Mouse (Mus musculus) limb, embryonic 10.5 days (tissue): ENCODE measurements around the gene Uqcrh. TPM values are rescaled to one million over a fixed set of nuclear protein-coding genes. Genes with fewer than 3 reads are reported as not detected.

Source experiments
- DNase-seq: peaks from one replicate; pipeline ENCODE4 v3.0.0-alpha.2; 2017; ENCODE audit warnings: low spot score
- H3K27ac ChIP-seq: fragments of 300-500 bp; sonication (generic); 2 replicates; pipeline ENCODE4 v1.5.1; 2016; ENCODE audit warnings: mild to moderate bottlenecking
- H3K27me3 ChIP-seq: fragments of 300-500 bp; sonication (generic); 2 replicates; pipeline ENCODE4 v1.6.1; 2016; ENCODE audit warnings: low read depth, mild to moderate bottlenecking; ENCODE audit not compliant: poor library complexity, severe bottlenecking
- H3K36me3 ChIP-seq: fragments of 300-500 bp; sonication (generic); 2 replicates; pipeline ENCODE4 v1.6.1; 2016; ENCODE audit warnings: mild to moderate bottlenecking, moderate library complexity
- H3K4me1 ChIP-seq: fragments of 300-500 bp; sonication (generic); 2 replicates; pipeline ENCODE4 v1.6.1; 2016
- H3K4me3 ChIP-seq: fragments of 300-500 bp; sonication (generic); 2 replicates; pipeline ENCODE4 v1.5.1; 2016; ENCODE audit warnings: mild to moderate bottlenecking, moderate library complexity
- H3K9me3 ChIP-seq: fragments of 300-500 bp; sonication (generic); replicated peaks from 2 replicates; pipeline ENCODE4 v1.6.1; 2016; ENCODE audit warnings: mild to moderate bottlenecking
- WGBS: fragments of 180-500 bp; shearing (Covaris S2); methylation state at CpG from one replicate; pipeline ENCODE4 v1.1.7; 2016; 5-methylcytosine and 5-hydroxymethylcytosine counted together
- polyA plus RNA-seq: library from polyadenylated mRNA; unstranded; fragments of >200 nt; fragmentation: Nextera tagmentation; extraction: Ambion mirVana; gene quantifications from 2 replicates; pipeline ENCODE4 v1.2.1, GENCODE M21; 2016

Gene Uqcrh
- polyA plus RNA-seq, 1 experiment from 2014 or later, result 492 TPM

DNA sequence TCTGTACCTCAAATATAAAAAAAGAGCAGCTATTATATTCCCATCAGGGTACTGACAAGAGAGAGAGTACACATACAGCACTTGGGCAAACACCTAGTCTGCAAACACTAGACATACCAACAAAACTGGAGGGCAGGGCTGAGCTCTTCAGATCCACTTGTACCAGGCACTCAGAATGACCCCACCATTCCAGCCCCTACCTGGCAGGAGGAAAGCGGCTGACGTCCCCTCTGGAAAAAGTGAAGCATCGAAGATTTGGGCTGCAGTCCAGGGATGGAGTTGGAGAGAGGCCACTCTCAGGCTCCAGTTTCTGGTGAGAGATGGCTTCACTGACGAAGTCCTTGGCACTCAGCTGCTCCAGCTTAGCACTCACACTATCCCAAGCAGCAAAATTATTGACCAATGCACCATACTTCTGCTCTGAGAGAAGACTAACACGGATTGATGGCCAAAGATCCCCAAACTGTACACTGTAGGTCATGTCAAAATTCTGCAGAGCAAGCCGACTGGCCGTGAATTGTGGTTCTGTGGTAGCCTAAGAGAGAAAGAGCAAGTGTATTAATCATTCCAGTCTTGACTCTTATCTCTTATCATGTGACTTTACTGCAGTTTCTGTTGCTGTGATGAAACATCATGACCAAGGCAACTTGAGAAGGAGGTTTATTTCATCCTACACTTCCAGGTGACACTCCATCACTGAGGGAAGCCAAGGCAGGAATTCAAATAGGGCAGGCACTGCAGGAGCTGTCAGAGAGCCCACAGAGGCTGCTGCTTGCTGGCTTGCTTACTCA lies 26.5 kb downstream of the Uqcrh start:
- Histone ChIP-seq H3K27me3 (no peaks in the 10 kb centered on the region), H3K4me1 (peaks cover 10% of the 10 kb centered on the region), H3K36me3 (peaks cover 24% of the 10 kb centered on the region), H3K9me3 (no peaks in the 10 kb centered on the region), H3K4me3 (no peak overlapping the region), H3K27ac (no peak overlapping the region)
- WGBS, result 84% methylated on average over 7 of the region's 7 CpGs
- DNase-seq, result no peak

GRCm38 (mm10) chr4:116047681-116048080 lies 27.2 kb downstream of the Uqcrh start:
- Histone ChIP-seq H3K9me3 (no peaks in the 10 kb centered on the region), H3K27me3 (no peaks in the 10 kb centered on the region), H3K4me3 (no peak overlapping the region), H3K4me1 (peaks cover 5% of the 10 kb centered on the region), H3K27ac (no peak overlapping the region), H3K36me3 (peaks cover 30% of the 10 kb centered on the region)
- 86% methylated on average over 1 of the region's 1 CpGs for WGBS
- no peak for DNase-seq

GRCm38 (mm10) chr4:116046604-116047003 lies 28.3 kb downstream of the Uqcrh start:
- H3K9me3 ChIP-seq, result no peaks in the 10 kb centered on the region
- no peak overlapping the region for H3K4me3 ChIP-seq
- no peak for DNase-seq
- no peaks in the 10 kb centered on the region for H3K4me1 ChIP-seq
- no peaks in the 10 kb centered on the region for H3K27me3 ChIP-seq
- H3K27ac ChIP-seq, result no peak overlapping the region
- peaks cover 38% of the 10 kb centered on the region for H3K36me3 ChIP-seq
- 93% methylated on average over 2 of the region's 2 CpGs for WGBS

DNA sequence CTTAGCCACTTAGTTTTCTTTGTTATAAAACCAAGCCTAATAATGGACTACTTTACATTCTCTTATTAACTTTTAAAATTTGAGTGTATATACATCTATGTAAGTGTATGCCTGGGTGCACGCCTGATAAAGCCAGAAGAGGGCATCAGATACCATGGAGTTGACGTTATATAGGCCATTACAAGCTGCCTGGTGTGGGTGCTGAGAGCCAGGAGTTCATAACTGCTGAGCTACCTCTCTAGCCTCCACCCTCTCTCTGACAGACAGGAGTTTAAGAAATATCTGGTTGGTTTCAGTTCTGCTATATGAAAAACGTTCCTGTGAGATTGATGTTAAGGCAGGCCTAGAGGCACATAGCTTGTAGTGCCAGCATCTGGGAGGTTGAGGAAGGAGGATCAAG lies 32.7 kb downstream of the Uqcrh start:
- WGBS, result 85% methylated on average over 3 of the region's 3 CpGs
- peaks cover 36% of the 10 kb centered on the region for H3K36me3 ChIP-seq
- no peaks in the 10 kb centered on the region for H3K27me3 ChIP-seq
- H3K4me3 ChIP-seq, result no peak overlapping the region
- no peaks in the 10 kb centered on the region for H3K4me1 ChIP-seq
- H3K9me3 ChIP-seq, result no peaks in the 10 kb centered on the region
- no peak overlapping the region for H3K27ac ChIP-seq
- DNase-seq, result no peak

DNA sequence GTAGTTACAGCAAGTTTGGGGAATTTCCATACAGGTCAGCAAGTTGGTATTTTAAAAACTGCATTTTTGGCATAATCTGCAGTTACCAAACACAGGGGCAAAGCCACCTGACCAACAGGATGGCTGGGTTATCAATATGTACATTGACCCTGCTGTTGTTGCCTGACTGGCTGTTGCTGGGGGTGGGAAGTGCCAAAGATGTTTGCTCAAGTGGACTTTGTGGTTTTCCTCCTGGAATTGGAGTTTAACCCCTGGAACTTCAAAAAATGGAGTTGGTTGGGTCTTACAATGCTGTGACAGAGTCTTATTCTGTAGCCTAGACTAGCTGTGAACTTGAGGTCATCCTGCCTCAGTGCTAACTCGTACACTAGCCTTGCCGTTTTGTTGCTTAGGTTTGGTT lies 34.4 kb downstream of the Uqcrh start:
- peaks cover 37% of the 10 kb centered on the region for H3K36me3 ChIP-seq
- H3K27ac ChIP-seq, result no peak overlapping the region
- H3K4me1 ChIP-seq, result no peaks in the 10 kb centered on the region
- no peak overlapping the region for H3K4me3 ChIP-seq
- no peak for DNase-seq
- 91% methylated on average over 2 of the region's 2 CpGs for WGBS
- no peaks in the 10 kb centered on the region for H3K27me3 ChIP-seq
- no peaks in the 10 kb centered on the region for H3K9me3 ChIP-seq

DNA sequence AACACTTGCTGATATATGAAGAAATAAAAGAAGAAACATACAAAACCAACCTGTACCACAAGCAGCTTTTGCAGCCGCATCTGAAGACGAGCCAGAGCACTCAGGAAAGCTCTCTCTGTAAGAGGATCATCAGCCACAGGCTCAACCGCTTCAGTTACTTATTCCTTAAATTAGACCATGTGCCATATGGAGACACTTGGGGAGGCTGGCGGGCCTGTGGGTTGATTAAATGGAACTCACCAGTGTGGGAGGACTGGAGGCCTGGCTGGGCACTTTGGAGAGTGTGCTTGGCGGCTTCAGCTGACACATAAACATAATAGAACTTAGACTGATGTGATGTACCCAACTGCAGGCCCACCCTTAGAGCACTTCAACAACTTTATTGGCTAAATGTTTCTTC lies 41.5 kb downstream of the Uqcrh start:
- Histone ChIP-seq H3K9me3 (no peaks in the 10 kb centered on the region), H3K27ac (no peak overlapping the region), H3K36me3 (peaks cover 39% of the 10 kb centered on the region), H3K4me1 (no peaks in the 10 kb centered on the region), H3K27me3 (no peaks in the 10 kb centered on the region), H3K4me3 (no peak overlapping the region)
- no peak for DNase-seq
- 90% methylated on average over 5 of the region's 5 CpGs for WGBS

DNA sequence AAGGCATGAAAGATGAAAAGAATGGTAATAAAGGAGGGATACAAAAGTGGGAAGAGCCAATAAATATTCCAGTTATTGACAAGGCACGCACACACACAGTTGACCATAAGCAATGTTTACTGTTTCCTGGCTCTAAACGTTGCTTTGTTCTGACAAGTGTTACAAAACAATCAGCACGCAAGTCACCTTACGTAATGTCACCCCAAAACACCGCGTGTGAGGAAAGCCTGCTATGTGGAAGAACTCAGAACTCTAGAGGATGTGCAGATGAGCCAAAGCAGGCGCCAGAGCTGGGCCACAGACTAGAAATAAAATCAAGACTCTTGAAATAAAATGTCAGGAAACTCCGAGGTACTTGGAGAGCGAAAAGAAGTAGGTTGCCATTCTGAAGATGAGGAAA lies 42.0 kb downstream of the Uqcrh start:
- DNase-seq, result no peak
- 93% methylated on average over 9 of the region's 9 CpGs for WGBS

GRCm38 (mm10) chr4:116017902-116018746 lies 56.7 kb downstream of the Uqcrh start, which contains the start of gene Faah:
Gene Faah (minus strand): TSS chr4:116017926.
- 6% methylated on average over 18 of the region's 18 CpGs for WGBS
- Histone ChIP-seq H3K4me3 (peak within 1 kb of the TSS; percentile 71), H3K27ac (peak within 1 kb of the TSS; percentile 61), H3K4me1 (peaks cover 16% of the 10 kb centered on the region), H3K9me3 (no peaks in the 10 kb centered on the region), H3K36me3 (no peaks in the 10 kb centered on the region), H3K27me3 (peaks cover 79% of the 10 kb centered on the region)
- no peak for DNase-seq

More for the DNA sequence above, 42.0 kb downstream of the Uqcrh start:
- H3K27me3 ChIP-seq, result no peaks in the 10 kb centered on the region
- H3K4me1 ChIP-seq, result no peaks in the 10 kb centered on the region
- no peaks in the 10 kb centered on the region for H3K9me3 ChIP-seq
- no peak overlapping the region for H3K27ac ChIP-seq
- H3K4me3 ChIP-seq, result no peak overlapping the region
- peaks cover 39% of the 10 kb centered on the region for H3K36me3 ChIP-seq

- Histone ChIP-seq H3K4me1 (peaks cover 16% of the 10 kb centered on the region), H3K36me3 (no peaks in the 10 kb centered on the region), H3K9me3 (no peaks in the 10 kb centered on the region), H3K27ac (peak overlapping the region; percentile 61), H3K27me3 (peaks cover 77% of the 10 kb centered on the region), H3K4me3 (peak overlapping the region; percentile 71)
- DNase-seq, result peak; percentile 87
- under 1% methylated on average over 60 of the region's 60 CpGs for WGBS
These were observed 57.5 kb downstream of the Uqcrh start for GRCm38 (mm10) chr4:116017300-116017901.

Other genes with a start within 250 kb of the Uqcrh start
- gene Mob3c, start 247.0 kb downstream of the Uqcrh start, polyA plus RNA-seq, result 4.4 and 6.5 TPM in 2 replicates
- gene Mknk1, start 235.9 kb downstream of the Uqcrh start, polyA plus RNA-seq, result 23.1 and 29.6 TPM in 2 replicates
- not detected in 2 replicates for gene Kncn, start 190.7 kb downstream of the Uqcrh start, polyA plus RNA-seq
- gene 6430628N08Rik, start 184.4 kb downstream of the Uqcrh start, polyA plus RNA-seq, result 0.11 TPM in 1 of 2 replicates, not detected in the other
- 0.05 and 0.11 TPM in 2 replicates for gene Dmbx1, start 135.1 kb downstream of the Uqcrh start, polyA plus RNA-seq
- 0.49 and 0.58 TPM in 2 replicates for gene Faah, start 57.1 kb downstream of the Uqcrh start, polyA plus RNA-seq
- 16.5 and 17.8 TPM in 2 replicates for gene Nsun4, start 21.2 kb downstream of the Uqcrh start, polyA plus RNA-seq
- gene Lrrc41, start 198 bp upstream of the Uqcrh start, polyA plus RNA-seq, result 73.4 and 81.0 TPM in 2 replicates
- gene Rad54l, start 48.6 kb upstream of the Uqcrh start, polyA plus RNA-seq, result 83.3 and 85.2 TPM in 2 replicates
- 59.2 and 67.7 TPM in 2 replicates for gene Pomgnt1, start 48.8 kb upstream of the Uqcrh start, polyA plus RNA-seq
- gene Lurap1, start 76.3 kb upstream of the Uqcrh start, polyA plus RNA-seq, result 1.6 and 2.2 TPM in 2 replicates
- gene Tspan1, start 92.5 kb upstream of the Uqcrh start, polyA plus RNA-seq, result not detected in 2 replicates
- gene 1700042G07Rik, start 98.3 kb upstream of the Uqcrh start, polyA plus RNA-seq, result not detected in 2 replicates
- not detected in 2 replicates for gene Gm49337, start 98.3 kb upstream of the Uqcrh start, polyA plus RNA-seq
- gene Pik3r3, start 146.5 kb upstream of the Uqcrh start, polyA plus RNA-seq, result 26.6 and 45.2 TPM in 2 replicates